Mouse (Mus musculus) natural killer cell, adult 2 months (primary cell): ENCODE data around the gene Sugp1.

ENCODE experiments used
- DNase-seq, 2 experiments: peaks; one replicate each; pipeline ENCODE4 v3.0.0; 2022; ENCODE audit warnings: low spot score in 2 of 2

Sugp1 gene

GRCm38 (mm10) chr8:70111192-70111795, 68.7 kb downstream of the Sugp1 start:
- DNase-seq, result no peak

GRCm38 (mm10) chr8:70112401-70113016, 69.9 kb downstream of the Sugp1 start:
- DNase-seq, result no peak

- DNase-seq, result no peak
Measured at GRCm38 (mm10) chr8:70114488-70114887, 71.9 kb downstream of the Sugp1 start.

- no peak for DNase-seq
Measured at GRCm38 (mm10) chr8:70114892-70115291, 72.3 kb downstream of the Sugp1 start.

- no peak for DNase-seq
Measured at GRCm38 (mm10) chr8:70117611-70118010, 75.0 kb downstream of the Sugp1 start.

GRCm38 (mm10) chr8:70118726-70119700, 76.4 kb downstream of the Sugp1 start:
- DNase-seq, result no peak

GRCm38 (mm10) chr8:70120667-70121066, 78.1 kb downstream of the Sugp1 start, which contains the start of gene Ncan:
Gene Ncan, minus strand, starts transcription at chr8:70120873.
- DNase-seq, result peak in 1 of 2 experiments; percentile 30
